Mouse (Mus musculus) lung, postnatal 14 days (tissue): ENCODE measurements around the gene Clec4g.

ENCODE experiments used
- DNase-seq: peaks from one replicate; pipeline ENCODE4 v3.0.0; 2021

Gene Clec4g

GRCm38 (mm10) chr8:3678831-3679230 lies 41.6 kb downstream of the Clec4g start:
- no peak for DNase-seq

DNA sequence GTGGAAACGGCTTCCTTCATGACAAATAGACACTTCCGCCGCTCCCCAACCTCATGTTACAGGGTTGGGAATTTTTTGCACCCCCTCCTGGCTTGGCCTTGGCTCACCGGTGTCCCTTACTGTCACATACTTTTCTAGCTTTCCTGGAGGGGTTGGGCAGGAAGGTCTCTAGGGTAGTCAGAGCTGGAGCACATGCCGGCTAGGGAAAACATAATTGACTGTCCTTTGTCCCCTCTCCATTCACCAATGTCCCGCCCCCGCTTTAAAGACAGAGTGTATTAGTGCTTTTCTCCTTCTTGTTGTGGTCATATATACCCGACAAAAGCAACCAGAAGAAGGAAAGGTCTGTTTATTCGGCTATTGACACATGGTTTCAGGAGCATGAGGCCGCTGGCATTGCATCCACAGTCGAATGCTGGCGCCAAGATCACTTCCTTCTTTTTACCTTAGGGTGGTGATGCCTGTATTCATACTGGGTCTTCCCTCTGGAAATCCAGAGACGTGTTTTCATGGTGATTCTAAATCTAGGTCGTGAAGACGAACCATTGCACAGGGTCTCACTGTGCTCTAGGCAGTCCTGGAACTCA lies 43.4 kb downstream of the Clec4g start:
- peak; percentile 14 for DNase-seq

GRCm38 (mm10) chr8:3676131-3676992 lies 44.1 kb downstream of the Clec4g start, which contains the start of gene Trappc5:
Trappc5 (plus strand) TSS chr8:3676299.
- peak; percentile 94 for DNase-seq

- DNase-seq, result no peak
Measured at GRCm38 (mm10) chr8:3674671-3675070, 45.8 kb downstream of the Clec4g start.

DNA sequence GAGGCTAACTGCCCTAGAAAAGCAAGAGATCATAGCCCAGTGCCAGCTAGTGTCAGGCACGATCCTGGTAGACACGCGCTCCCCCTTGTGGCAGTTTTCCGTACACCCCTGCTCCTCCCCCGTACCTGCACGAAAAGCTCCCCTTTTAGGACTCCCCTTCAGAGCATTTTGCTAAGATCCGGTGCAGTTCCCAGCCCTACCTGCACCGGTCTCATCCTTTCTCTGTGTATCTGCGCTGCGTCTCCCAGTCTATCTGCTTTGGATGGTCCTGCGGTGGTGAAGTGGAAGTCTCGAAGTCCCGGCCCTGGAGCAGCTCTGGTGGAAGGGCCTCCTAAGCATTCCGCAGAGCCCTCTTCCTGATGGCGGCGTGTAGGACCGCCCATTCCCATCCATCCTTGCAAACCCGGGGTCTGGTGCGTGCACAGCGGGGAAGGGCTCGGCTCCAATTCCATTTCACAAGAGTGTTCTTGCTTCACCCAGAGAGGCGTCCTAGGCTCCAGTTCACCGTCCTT lies 48.4 kb downstream of the Clec4g start, which contains the start of gene Fcor:
Fcor (minus strand) TSS at position 383 of the 512 bp plus-strand sequence.
- DNase-seq, result peak; percentile 89

DNA sequence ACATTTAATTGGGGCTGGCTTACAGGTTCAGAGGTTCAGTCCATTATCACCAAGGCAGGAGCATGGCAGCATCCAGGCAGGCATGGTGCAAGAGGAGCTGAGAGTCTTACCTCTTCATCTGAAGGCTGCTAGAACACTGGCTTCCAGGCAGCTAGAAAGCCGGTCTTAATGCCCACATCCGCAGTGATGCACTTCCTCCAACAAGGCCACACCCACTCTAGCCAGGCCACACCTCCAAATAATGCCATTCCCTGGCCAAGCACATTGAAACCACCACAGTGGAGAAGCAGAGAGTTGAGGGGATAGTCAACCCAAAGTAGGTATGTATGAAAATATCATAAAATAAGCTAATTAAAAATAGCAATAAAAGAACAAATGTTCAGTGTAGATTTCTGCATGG lies 50.1 kb downstream of the Clec4g start:
- peak; percentile 37 for DNase-seq

GRCm38 (mm10) chr8:3665507-3665906 lies 54.9 kb downstream of the Clec4g start, which contains the start of gene Mcemp1:
Mcemp1 (plus strand) TSS chr8:3665754.
- no peak for DNase-seq

- DNase-seq, result no peak
Measured at GRCm38 (mm10) chr8:3664405-3664804, 56.0 kb downstream of the Clec4g start.

- DNase-seq, result no peak
Measured at GRCm38 (mm10) chr8:3660889-3661288, 59.6 kb downstream of the Clec4g start.
